Mouse (Mus musculus) heart, postnatal 0 days (tissue): Measurements from ENCODE around the gene Vav1.

Experiments used
- CTCF ChIP-seq: IDR thresholded peaks from 2 replicates; pipeline ENCODE4 v1.5.1; 2016; ENCODE audit warnings: antibody characterized with exemption, control low read depth, low read depth
- EP300 ChIP-seq: IDR thresholded peaks from 2 replicates; pipeline ENCODE4 v1.6.1; 2016; ENCODE audit warnings: antibody characterized with exemption, low read depth

GRCm38 (mm10) chr17:57237181-57237580 lies 41.7 kb upstream of the Vav1 start:
- TF ChIP-seq EP300 (no peak), CTCF (no peak)
